Mouse (Mus musculus): ENCODE data around the gene Phyh.

GRCm38 (mm10) chr2:4886896-4887295 lies 31.9 kb upstream of the Phyh start:
- TF ChIP-seq POLR2A (IDR thresholded peaks at IDR 0.05; ENCODE audit: extremely low read depth, insufficient read depth, low read length) (no peak), CTCF (IDR thresholded peaks at IDR 0.05; ENCODE audit: low read depth, low read length) (no peak)
